Mouse (Mus musculus) left cerebral cortex, adult 9 months (tissue): Measurements from ENCODE around the gene Zfp53.
"Not testable (repeated sequence)": the region's sequence is repeated elsewhere in the genome, so short reads cannot be mapped to it uniquely, and the experiment has no call there.

Experiments used
- DNase-seq, 2 experiments: peaks; one replicate each; pipeline ENCODE4 v3.0.0; 2022; ENCODE audit warnings: low spot score in 2 of 2

The Zfp53 gene

DNA sequence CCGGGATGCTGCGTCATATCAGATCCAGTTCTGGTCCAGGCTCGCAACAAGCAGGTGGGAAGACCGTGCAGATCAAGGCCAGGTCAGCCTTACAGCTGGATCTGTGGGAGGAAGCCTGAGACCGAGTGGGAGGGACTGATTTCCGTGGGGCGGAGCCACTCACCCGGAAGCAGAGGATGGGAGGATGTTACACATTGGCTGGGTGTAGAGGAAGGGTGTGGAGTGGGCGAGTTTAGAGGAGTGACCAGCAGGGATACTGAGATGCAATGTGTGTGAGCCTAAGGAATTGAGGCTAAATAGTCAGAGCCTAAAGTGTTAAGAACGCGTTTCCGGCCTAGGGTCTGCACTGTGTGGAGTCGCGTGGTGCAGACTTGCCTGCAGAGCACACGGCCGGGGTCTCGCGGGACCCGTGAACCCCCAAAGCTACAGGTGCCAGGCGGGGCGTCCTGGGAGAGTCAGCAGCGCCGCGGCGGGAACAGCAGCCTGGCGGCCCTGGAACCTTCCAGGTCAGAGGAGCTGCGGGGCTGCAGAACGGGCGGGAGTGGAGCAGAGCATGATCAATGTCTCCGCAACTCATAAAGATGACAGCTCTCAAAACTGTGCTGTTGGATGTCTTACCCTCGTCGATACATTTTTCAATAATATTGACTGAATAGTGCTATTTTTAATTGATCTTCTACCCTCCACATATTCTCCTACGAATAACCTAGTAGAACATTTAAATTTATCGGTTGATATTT, at the start of gene Zfp53:
TSS of gene Zfp53 (plus strand) at position 239 of the 740 bp plus-strand sequence.
- peak; percentile 67 to 84 for DNase-seq

DNA sequence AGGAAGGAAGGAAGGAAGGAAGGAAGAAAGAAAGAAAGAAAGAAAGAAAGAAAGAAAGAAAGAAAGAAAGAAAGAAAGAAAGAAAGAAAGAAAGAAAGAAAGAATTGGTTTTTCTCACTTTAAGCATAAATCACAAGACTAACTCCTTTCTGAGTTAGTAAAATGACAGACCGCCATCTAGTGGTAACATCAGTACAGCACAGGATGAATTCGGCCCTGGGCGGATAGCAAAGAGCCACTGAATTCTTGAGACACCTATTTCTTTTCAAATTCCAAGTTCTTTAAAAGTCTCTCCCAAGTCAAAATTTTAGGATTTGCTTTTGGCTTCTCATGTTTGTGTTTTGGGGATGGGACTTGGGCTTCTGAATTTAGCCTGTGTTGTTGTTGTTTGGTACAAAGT, 39.1 kb upstream of the Zfp53 start:
- DNase-seq: peak; percentile 18 to 88

DNA sequence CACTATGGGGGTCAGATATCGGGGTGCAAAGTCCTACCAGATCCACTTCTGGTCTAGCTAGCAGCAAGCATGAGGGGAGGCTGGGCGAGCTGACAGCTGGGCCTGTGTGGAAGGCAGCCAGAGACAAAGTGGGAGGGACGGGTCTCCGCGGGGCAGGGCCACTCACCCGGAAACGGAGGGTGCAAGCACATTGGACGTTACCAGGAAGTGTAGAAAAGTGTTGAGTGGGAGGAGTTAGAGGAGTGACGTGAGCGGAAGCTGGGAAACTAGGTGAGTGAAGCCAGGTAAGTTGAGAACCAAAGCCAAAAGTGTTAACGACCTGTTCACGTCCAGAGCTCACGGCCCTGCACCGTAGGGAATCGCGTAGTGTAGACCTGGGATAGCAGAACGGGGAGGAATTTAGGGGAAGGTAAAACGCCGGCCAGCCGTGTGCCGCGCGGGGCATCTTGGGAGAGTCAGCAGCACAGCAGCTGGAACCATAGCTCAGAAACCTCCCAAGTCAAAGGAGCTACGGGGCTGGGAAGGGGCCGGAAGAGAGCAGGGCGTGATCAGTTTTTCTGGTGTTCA, 38.6 kb upstream of the Zfp53 start, which contains the start of gene Zfp51:
TSS of gene Zfp51 (plus strand) at position 237 of the 567 bp plus-strand sequence.
- DNase-seq: peak; percentile 76 to 88

GRCm38 (mm10) chr17:21463550-21463949, 25.2 kb upstream of the Zfp53 start:
- no peak for DNase-seq

DNA sequence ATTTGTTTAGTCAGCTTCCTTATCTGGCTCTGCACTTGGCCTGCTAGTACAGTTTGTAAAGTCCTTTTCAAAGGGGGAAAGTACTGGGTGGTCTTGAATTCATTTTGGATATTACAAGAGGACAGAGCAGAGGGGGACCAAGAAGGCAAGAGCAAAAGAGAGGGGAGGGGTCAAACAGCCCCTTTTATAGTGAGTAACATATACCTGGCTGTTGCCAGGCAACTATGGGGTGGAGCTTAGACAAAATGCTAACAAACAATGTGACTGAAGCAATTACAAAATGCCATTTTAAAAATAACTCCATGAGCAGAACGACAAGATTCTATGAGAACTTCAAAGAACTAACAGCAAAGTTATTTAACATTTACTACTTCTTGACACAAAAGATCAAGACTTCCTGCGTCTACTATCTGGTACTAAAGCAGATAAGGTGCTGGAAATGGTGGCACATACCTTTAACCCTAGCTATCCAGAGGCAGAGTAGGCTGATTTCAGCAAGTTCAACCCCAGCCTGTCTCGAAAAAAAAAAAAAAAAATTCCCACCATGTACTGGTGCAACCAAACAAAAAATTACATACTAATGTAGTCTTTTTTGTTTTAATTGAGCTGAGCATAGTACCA, 16.7 kb upstream of the Zfp53 start:
- DNase-seq: no peak

GRCm38 (mm10) chr17:21472653-21473307, 16.0 kb upstream of the Zfp53 start:
- DNase-seq: no peak

- no peak for DNase-seq
These were observed 15.2 kb upstream of the Zfp53 start for GRCm38 (mm10) chr17:21473362-21474190.

GRCm38 (mm10) chr17:21474729-21475128, 14.1 kb upstream of the Zfp53 start:
- not testable (repeated sequence) for DNase-seq

DNA sequence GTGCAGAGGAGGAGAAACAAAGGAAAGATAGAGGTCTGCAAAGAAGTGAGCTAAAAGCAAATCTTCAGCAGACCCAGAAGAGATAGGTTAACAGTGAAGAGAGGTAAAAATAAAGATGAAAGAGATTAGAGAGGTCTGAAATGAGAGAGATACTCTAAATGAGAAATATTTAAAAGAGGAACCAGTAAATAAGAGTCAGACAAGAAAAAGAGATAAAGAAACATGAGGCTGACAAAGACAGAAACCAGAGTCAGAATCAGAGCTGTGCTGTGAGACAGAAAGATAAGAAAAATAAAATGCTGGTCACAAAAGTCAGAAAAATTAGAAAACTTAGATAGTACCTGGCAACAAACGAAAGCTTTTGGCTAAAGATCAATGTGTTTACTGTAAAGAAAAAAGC, 13.5 kb upstream of the Zfp53 start:
- DNase-seq: not testable (repeated sequence)

DNA sequence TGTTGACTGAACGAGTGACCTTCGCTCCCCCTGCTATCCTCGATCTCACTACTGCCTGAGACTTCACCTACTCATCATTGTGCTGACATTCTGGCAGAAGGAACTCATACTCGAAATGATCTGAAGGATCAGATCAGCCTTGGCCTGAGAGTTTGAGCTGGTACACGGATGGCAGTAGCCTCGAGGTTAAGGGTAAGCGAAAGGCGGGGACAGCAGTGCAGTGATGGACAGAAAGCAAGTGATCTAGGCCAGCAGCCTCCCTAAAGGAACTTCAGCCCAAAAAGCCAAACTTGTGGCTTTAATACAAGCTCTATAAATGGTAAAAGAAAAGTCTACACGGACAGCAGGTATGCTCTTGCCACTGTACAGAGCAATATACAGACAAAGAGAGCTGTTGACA, 12.4 kb upstream of the Zfp53 start:
- DNase-seq: not testable (repeated sequence)

DNA sequence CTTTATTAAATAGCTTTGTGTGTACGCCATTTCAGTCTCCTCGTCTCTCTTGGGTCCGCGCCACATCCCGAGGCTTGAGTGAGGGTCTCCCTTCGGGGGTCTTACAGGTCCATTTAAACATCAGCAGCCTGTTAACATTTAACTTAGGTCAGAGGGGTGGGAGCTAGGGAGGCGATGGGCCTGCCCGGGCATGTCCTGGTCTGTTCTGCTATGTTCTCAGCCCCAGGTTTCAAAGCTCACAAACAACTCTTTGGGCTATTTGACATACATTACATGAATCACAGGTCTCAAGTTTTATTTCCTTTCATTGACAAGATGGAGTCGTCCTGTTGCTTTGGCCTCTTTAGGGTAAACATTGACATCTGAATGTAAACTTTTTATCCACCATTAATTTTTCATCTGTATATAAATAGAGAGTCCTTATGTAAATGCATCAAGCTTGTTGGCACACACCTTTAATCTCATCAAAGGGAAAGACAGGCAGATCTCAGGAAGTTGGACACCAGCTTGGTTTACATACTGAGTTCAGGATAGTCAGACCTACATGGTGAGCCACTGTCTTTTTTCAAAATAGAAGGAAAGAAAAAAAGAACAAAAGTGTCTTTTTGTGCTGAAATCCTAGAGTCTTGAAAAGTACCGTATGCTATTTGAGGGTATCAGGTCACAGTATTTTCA, 10.6 kb upstream of the Zfp53 start:
- DNase-seq: not testable (repeated sequence)

DNA sequence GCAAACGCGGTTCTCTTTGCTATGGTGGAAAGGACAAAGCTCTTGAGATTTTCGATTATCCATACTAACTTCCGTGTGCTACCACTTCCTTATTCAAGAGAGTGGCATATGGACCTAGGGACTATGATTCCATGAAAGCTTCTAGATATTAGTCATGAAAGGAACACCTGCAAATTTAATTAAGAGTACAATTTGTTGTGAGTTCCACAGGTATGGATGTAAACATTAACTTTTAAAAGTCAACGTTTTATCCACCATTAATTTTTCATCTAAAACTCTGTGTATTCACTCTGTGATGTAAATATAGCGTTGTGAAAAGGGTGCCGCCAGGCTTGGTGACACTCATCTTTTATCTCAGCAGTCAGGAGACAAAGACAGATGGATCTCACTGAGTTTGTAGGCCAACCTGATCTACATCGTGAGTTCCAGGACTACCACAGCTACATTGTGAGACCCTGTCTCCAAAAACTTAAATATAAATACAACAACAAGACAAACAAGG, 753 bp downstream of the Zfp53 start:
- no peak for DNase-seq

DNA sequence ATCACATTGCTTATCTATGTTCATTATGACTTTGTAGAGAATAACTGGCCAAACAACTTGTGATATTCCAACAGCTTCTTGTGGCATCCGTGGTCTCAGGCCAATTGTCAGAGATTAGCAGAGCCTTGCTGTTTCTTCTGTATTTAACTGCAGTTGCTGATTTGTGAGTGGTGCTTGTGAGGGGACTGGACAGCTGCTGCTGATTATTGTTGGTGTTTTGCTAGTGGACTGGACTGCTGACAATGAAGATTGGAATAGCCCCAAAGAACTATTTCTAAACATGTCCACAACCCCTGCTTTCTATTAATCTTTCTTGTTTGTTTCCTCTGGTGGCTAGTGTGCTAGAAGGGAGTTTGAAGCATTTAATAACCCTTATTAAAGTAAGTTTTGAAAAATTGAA, 12.6 kb downstream of the Zfp53 start:
- DNase-seq: no peak

GRCm38 (mm10) chr17:21504524-21504923, 15.7 kb downstream of the Zfp53 start:
- DNase-seq: no peak

DNA sequence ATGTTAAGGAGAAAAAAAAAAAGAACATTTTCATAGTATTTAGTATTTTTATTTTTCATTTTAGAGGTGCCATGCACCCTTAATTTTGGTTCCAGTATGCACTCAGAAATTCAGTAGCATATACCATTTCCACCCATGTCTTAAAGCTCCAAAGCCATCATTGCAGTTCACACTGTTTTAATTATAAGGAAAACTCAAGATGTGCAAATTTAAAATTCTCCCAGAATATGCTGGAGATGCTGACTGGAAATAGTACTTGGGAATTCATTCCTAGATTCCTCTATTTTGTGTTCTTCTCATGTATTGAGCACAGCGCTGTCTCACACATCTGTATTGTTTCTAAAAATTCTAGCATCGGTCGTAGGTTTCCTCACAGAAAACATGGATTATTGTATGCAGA, 17.5 kb downstream of the Zfp53 start:
- DNase-seq: no peak

DNA sequence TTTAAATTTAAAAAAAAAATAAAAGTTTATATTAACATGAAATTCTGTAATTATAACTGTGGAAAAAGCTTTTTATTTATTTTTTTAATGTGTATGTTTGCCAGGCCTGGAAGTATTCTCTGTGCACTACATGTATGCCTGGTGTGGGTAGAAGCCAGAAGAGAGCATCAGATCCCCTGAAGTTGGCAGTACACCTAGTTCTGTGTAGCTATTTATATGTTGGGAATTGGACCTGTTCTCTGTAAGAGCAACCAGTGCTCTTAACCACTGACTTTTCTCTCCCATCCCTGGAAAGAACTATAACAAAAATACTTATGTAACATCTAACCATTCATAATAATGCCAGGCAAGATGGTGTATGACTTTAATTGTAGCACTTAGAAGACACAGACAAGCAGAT, 21.0 kb downstream of the Zfp53 start:
- no peak for DNase-seq

DNA sequence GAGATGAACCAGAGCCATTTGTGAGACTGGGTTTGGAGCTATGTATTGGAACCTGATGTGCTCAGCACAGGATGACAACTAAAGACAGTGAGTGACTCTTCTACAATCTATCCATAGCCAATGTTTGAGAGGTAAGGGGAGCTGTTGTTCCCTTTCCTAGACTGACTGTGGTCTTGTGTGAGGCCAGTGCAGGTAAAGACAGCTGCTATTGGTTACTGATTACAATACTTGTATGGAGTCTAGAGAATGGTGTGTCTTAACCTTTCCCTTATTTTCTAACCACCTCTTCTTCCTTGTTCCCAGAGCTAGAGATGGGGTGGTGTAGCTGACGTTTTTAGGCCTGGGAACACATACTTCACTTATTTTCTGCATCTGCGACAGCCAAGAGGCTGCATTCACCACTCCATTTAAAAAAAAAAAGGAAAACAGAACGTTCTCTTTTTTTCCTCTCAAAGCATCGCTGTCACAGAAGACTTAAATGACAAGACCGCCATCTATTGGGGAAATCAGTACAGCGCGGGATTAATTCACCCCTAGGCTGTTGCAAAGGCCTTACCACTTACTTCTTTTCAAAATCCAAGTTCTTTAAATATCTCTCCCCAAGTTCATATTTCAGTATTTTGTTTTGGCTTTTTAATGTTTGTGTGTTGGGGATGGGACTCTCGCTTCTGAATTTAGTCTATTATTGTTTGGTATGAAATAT, 26.8 kb downstream of the Zfp53 start:
- peak in 1 of 2 experiments; percentile 84 for DNase-seq

GRCm38 (mm10) chr17:21516201-21517129, 27.7 kb downstream of the Zfp53 start:
- DNase-seq: peak in 1 of 2 experiments; percentile 53

DNA sequence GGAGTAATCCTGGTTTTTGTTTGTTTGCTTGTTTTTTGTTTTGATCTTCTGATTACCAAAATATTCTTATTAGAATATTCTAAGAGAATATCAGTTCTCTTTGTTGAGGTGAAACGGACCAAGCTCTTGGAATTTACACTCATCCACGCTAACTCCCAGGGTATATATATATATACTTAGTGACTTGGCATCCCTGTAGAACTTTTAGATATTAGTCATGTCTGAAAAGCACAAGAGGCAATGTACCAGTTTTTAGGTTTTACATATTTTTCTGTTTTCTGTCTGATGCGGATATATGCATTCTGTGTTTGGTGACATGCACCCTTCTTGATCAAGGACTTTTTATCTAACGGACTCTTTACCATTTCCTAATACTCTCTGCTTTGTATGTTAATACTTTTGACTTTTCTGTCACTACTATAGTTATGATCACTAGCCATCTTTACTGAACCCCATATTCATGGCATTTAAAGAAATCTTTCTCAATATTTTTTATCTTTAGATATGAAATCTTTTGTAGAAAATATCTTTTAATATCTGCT, 28.4 kb downstream of the Zfp53 start:
- DNase-seq: no peak
